Mouse (Mus musculus) MEL (cell line): ENCODE measurements around the gene Kcnc2. TPM values are rescaled to one million over a fixed set of nuclear protein-coding genes. Genes with fewer than 3 reads are reported as not detected.

ENCODE experiments used
- DNase-seq: peaks from one replicate; pipeline ENCODE4 v3.0.0; 2011; ENCODE audit warnings: low read depth, low spot score
- H3K27ac ChIP-seq: 2 replicates; pipeline ENCODE4 v1.5.1; 2012; ENCODE audit warnings: low read depth, mild to moderate bottlenecking, control low read depth, low read length, moderate library complexity; ENCODE audit not compliant: control insufficient read depth
- H3K27me3 ChIP-seq, 2 experiments: fragments of 150-350 bp in 1 of 2; sonication (generic) in 1 of 2; 2 replicates each; pipeline ENCODE4 v1.6.1; 2012; ENCODE audit warnings: low read length in 2 of 2, mild to moderate bottlenecking in 2 of 2, improper control_type of control experiment in 1 of 2, moderate library complexity in 1 of 2; ENCODE audit not compliant: insufficient read depth in 2 of 2, control insufficient read depth in 1 of 2
- H3K36me3 ChIP-seq, 2 experiments: 2 replicates each; pipeline ENCODE4 v1.6.1; 2012 to 2014; ENCODE audit warnings: low read length in 2 of 2, improper control_type of control experiment in 1 of 2, inconsistent platforms in 1 of 2, mild to moderate bottlenecking in 1 of 2; ENCODE audit not compliant: insufficient read depth in 2 of 2, control insufficient read depth in 1 of 2
- H3K4me1 ChIP-seq, 2 experiments: fragments of 150-350 bp in 1 of 2; sonication (generic) in 1 of 2; 2 replicates each; pipeline ENCODE4 v1.6.1; 2012; ENCODE audit warnings: low read length in 2 of 2, improper control_type of control experiment in 1 of 2, mild to moderate bottlenecking in 1 of 2; ENCODE audit not compliant: insufficient read depth in 2 of 2, control insufficient read depth in 1 of 2
- H3K4me3 ChIP-seq, 2 experiments: fragments of 150-350 bp in 1 of 2; sonication (generic) in 1 of 2; 2 replicates each; pipeline ENCODE4 v1.5.1; 2012; ENCODE audit warnings: low read depth in 2 of 2, low read length in 2 of 2, mild to moderate bottlenecking in 2 of 2, moderate library complexity in 2 of 2, control low read depth in 1 of 2, improper control_type of control experiment in 1 of 2; ENCODE audit not compliant: control insufficient read depth in 1 of 2, insufficient read depth in 1 of 2
- H3K79me2 ChIP-seq: 2 replicates; pipeline ENCODE4 v1.6.1; 2012; ENCODE audit warnings: mild to moderate bottlenecking, low read length, moderate library complexity; ENCODE audit not compliant: control insufficient read depth, poor library complexity, insufficient read depth
- H3K9ac ChIP-seq: 2 replicates; pipeline ENCODE4 v1.6.1; 2012; ENCODE audit warnings: low read depth, mild to moderate bottlenecking, control low read depth, low read length, moderate library complexity; ENCODE audit not compliant: control insufficient read depth, poor library complexity, severe bottlenecking
- H3K9me3 ChIP-seq: fragments of 150-350 bp; sonication (generic); replicated peaks from 2 replicates; pipeline ENCODE4 v1.6.1; 2012; ENCODE audit warnings: mild to moderate bottlenecking, low read length, improper control_type of control experiment, moderate library complexity; ENCODE audit not compliant: insufficient read depth
- CHD1 ChIP-seq: IDR thresholded peaks from 2 replicates; pipeline ENCODE4 v1.6.1; 2012; ENCODE audit warnings: low read depth, mild to moderate bottlenecking, inconsistent platforms, low read length, improper control_type of control experiment
- CHD2 ChIP-seq: IDR thresholded peaks from 2 replicates; pipeline ENCODE4 v1.6.1; 2011; ENCODE audit warnings: low read length, improper control_type of control experiment
- CTCF ChIP-seq, 3 experiments: IDR thresholded peaks in 2 of 3; conservative IDR thresholded peaks in 1 of 3; 2 replicates each; pipeline ENCODE4 v1.5.1; 2011 to 2012; ENCODE audit warnings: low read length in 3 of 3, low read depth in 2 of 3, mild to moderate bottlenecking in 2 of 3, improper control_type of control experiment in 1 of 3, inconsistent platforms in 1 of 3, mixed read lengths in 1 of 3, moderate library complexity in 1 of 3; ENCODE audit not compliant: control insufficient read depth in 1 of 3, insufficient read depth in 1 of 3, poor library complexity in 1 of 3, severe bottlenecking in 1 of 3
- ELF1 ChIP-seq: IDR thresholded peaks from 2 replicates; pipeline ENCODE4 v1.6.1; 2014; ENCODE audit warnings: low read depth, mild to moderate bottlenecking, inconsistent platforms, low read length, improper control_type of control experiment, moderate library complexity
- ETS1 ChIP-seq: IDR thresholded peaks from 2 replicates; pipeline ENCODE4 v1.6.1; 2012; ENCODE audit warnings: low read depth, mild to moderate bottlenecking, inconsistent platforms, low read length, improper control_type of control experiment, moderate library complexity
- JUND ChIP-seq: IDR thresholded peaks from 2 replicates; pipeline ENCODE4 v1.6.1; 2011; ENCODE audit warnings: low read depth, mild to moderate bottlenecking, improper control_type of control experiment, low read length
- MAX ChIP-seq: IDR thresholded peaks from 2 replicates; pipeline ENCODE4 v1.6.1; 2011; ENCODE audit warnings: low read length, improper control_type of control experiment
- MAZ ChIP-seq: IDR thresholded peaks from 2 replicates; pipeline ENCODE4 v1.6.1; 2012; ENCODE audit warnings: low read depth, mild to moderate bottlenecking, inconsistent platforms, low read length, improper control_type of control experiment
- MYB ChIP-seq: IDR thresholded peaks from 2 replicates; pipeline ENCODE4 v1.6.1; 2011; ENCODE audit warnings: mild to moderate bottlenecking, low read depth, low read length, improper control_type of control experiment
- POLR2AphosphoS2 ChIP-seq: IDR thresholded peaks from 2 replicates; pipeline ENCODE4 v1.6.1; 2011; ENCODE audit warnings: low read length, improper control_type of control experiment
- RAD21 ChIP-seq: IDR thresholded peaks from 2 replicates; pipeline ENCODE4 v1.6.1; 2011; ENCODE audit warnings: mild to moderate bottlenecking, low read depth, low read length, improper control_type of control experiment
- TBP ChIP-seq: IDR thresholded peaks from 2 replicates; pipeline ENCODE4 v1.8.0; 2011; ENCODE audit warnings: low read depth, low read length, improper control_type of control experiment
- ZKSCAN1 ChIP-seq: IDR thresholded peaks from 2 replicates; pipeline ENCODE4 v1.6.1; 2012; ENCODE audit warnings: low read depth, mild to moderate bottlenecking, inconsistent platforms, low read length, improper control_type of control experiment, moderate library complexity
- polyA plus RNA-seq, 2 experiments: library from polyadenylated mRNA; stranded (reverse) in 1 of 2; unstranded in 1 of 2; fragments of >175 nt in 1 of 2; fragments of >200 nt in 1 of 2; gene quantifications; 2 replicates each; pipeline versions ENCODE4 v1.2.1 to v1.2.4; 2012; ENCODE audit warnings: low replicate concordance in 2 of 2, low read depth in 1 of 2; ENCODE audit not compliant: insufficient read length in 2 of 2, insufficient read depth in 1 of 2, missing spikeins in 1 of 2
- total RNA-seq: library from RNA; depleted of rRNA; stranded (reverse); fragments of 300-350 nt; gene quantifications from 2 replicates; pipeline ENCODE4 v1.2.3, GENCODE M21; 2012

Gene Kcnc2
- total and polyA plus RNA-seq, 3 experiments: not detected

DNA sequence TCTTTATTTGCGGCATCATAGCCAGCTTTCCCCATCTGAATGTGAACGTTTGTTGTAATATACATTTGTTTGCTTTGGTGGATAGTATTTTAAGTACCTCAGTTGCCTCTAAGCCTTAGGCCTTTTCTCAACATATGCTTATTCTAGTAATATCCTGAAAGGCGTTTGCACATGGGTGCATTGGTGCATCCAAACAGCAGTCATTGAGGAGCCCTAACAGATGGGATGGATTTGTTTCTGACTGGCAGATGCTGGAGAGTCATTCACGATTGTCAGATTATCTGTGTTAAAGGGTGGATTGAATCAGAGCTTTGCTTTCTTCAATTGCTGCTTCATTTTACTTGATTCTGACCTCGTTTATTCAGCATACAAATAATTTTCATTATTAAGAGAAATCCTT lies 89.8 kb downstream of the Kcnc2 start:
- no peaks in the 10 kb centered on the region for H3K36me3 ChIP-seq

DNA sequence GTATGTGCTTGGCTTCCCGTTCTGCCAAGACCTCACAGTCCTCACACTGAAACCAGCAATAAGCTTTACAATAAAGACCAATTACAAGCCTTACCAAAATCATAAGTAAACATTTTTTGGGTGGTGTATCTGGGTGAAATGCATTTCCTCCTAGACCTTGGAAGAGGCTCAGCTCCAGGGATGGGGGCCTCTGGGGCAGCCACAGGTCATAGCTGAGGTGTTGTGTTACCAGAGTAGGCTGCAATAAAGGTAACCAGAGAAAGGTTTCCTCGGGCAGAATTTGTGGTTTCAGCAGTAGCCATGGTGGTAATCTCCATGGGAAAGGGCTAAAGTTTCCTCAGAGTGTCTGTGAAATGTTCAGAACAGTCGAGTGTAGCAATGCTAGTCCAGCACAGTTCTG lies 97.4 kb downstream of the Kcnc2 start:
- no peak overlapping the region for H3K9ac ChIP-seq
- H3K4me1 ChIP-seq: no peaks in the 10 kb centered on the region
- no peak for TF ChIP-seq RAD21
- TF ChIP-seq POLR2AphosphoS2: no peak
- no peaks in the 10 kb centered on the region for H3K9me3 ChIP-seq
- no peak for DNase-seq
- H3K27me3 ChIP-seq: no peaks in the 10 kb centered on the region
- no peaks in the 10 kb centered on the region for H3K79me2 ChIP-seq
- no peak overlapping the region for H3K27ac ChIP-seq
- H3K36me3 ChIP-seq: no peaks in the 10 kb centered on the region
- H3K4me3 ChIP-seq: no peak overlapping the region

More for the DNA sequence above, 89.8 kb downstream of the Kcnc2 start:
- no peaks in the 10 kb centered on the region for H3K9me3 ChIP-seq
- TF ChIP-seq ETS1 (no peak), MYB (no peak), ZKSCAN1 (no peak), CHD2 (no peak), MAZ (no peak), MAX (no peak), TBP (no peak)
- H3K4me3 ChIP-seq: no peak overlapping the region
- no peaks in the 10 kb centered on the region for H3K4me1 ChIP-seq
- no peak overlapping the region for H3K27ac ChIP-seq
- H3K9ac ChIP-seq: no peak overlapping the region
- H3K79me2 ChIP-seq: no peaks in the 10 kb centered on the region
- no peak for DNase-seq
- no peaks in the 10 kb centered on the region; a peak in 1 of 4 replicates for H3K27me3 ChIP-seq

DNA sequence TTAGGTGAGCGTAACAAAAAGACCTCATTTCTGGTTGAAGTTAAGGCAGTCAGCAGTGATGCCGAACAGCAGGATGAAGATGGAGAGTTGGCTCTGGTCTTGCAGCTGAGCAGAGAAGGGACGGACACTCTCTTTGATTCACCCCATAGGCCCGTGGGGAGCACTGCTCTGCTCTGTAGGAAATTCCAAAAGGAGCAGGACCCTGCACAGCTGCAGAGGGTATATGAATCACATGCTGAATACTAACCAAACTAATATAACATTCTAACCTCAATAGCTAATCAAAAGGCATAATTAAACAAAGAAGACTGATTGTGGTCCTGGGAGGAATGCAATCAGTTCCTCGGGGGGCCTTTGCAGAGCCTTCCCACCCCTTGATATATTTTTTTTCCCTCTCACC lies 106.2 kb downstream of the Kcnc2 start:
- H3K79me2 ChIP-seq: no peaks in the 10 kb centered on the region
- no peaks in the 10 kb centered on the region for H3K27me3 ChIP-seq
- H3K9ac ChIP-seq: no peak overlapping the region
- no peak overlapping the region for H3K4me3 ChIP-seq
- no peaks in the 10 kb centered on the region for H3K9me3 ChIP-seq
- TF ChIP-seq ELF1: no peak
- no peaks in the 10 kb centered on the region for H3K4me1 ChIP-seq
- DNase-seq: no peak
- no peaks in the 10 kb centered on the region for H3K36me3 ChIP-seq
- no peak overlapping the region for H3K27ac ChIP-seq

DNA sequence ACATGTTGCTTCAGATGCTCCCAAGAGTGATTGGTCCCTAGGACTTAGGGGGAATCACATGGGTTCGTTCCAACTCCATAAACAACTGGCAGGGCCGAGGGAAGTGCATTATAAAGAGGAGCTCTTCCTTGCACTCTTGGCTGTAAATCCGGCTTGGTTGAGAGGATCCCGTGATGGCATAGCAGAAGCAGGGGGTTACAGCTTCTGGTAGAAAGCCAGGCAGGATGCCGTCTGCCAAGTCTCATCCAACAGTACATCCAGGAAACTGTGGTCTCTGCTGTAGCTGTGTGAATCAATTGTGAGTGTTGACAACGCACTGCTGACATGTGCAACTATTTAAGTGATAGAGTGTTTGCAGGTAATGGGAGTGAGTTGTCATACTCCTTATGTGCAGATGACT lies 107.5 kb downstream of the Kcnc2 start:
- H3K4me1 ChIP-seq: no peaks in the 10 kb centered on the region
- H3K36me3 ChIP-seq: no peaks in the 10 kb centered on the region
- no peak for TF ChIP-seq CHD1
- no peak for TF ChIP-seq ZKSCAN1
- TF ChIP-seq ETS1: no peak
- no peak for TF ChIP-seq JUND
- no peak for TF ChIP-seq CTCF (IDR thresholded peaks at IDR 0.05 in 2 of 3, conservative IDR thresholded peaks at IDR 0.05 in 1 of 3; ENCODE audit: control insufficient read depth in 1 of 3, insufficient read depth in 1 of 3, low read depth in 2 of 3, low read length in 3 of 3, poor library complexity in 1 of 3, severe bottlenecking in 1 of 3)

More for the DNA sequence above, 107.5 kb downstream of the Kcnc2 start:
- H3K9ac ChIP-seq: no peak overlapping the region
- H3K27ac ChIP-seq: no peak overlapping the region
- DNase-seq: no peak
- H3K9me3 ChIP-seq: no peaks in the 10 kb centered on the region
- no peaks in the 10 kb centered on the region for H3K79me2 ChIP-seq
- H3K4me3 ChIP-seq: no peak overlapping the region
- H3K27me3 ChIP-seq: no peaks in the 10 kb centered on the region
